ENCODE assay signal across 22 mouse cellular contexts in genomic region chr1:90313750-90314359, GRCm38 (mm10).
DNase-seq lines count a peak whose midpoint lies in the region; ATAC-seq and TF ChIP-seq lines count a peak whose summit lies in the region.
"Had no signal": no experiment of that assay in that cellular context is flagged by ENCODE, and none has a peak within 500 bp of the region (broad histone marks: within the 10 kb centered on the region; RNA-seq: fewer than 3 reads in every experiment).

No protein-coding gene starts in this region.

- 65% methylated on average over 12 of the region's 12 CpGs for WGBS in hindbrain, embryonic 12.5 days
- WGBS in hindbrain, embryonic 11.5 days: 82% methylated on average over 12 of the region's 12 CpGs
- WGBS in midbrain, embryonic 16.5 days: 64% methylated on average over 12 of the region's 12 CpGs
- whole genome bisulfite sequencing in midbrain, embryonic 10.5 days: 91% methylated on average over 12 of the region's 12 CpGs
- 61% methylated on average over 12 of the region's 12 CpGs for WGBS in hindbrain, postnatal 0 days

- peaks cover 2% of the 10 kb centered on the region; the same call in 1 of the 2 replicates for H3K27me3 ChIP-seq in hindbrain, embryonic 12.5 days
- 0 out of 2 replicates have a peak, but pooled peaks cover 2% of the 10 kb centered on the region for H3K27me3 ChIP-seq in hindbrain, embryonic 11.5 days (ENCODE audit: control insufficient read depth, insufficient read depth, low read length)
- H3K27me3 ChIP-seq in midbrain, embryonic 16.5 days (ENCODE audit: control insufficient read depth, insufficient read depth, low read depth, low read length): no peaks in the 10 kb centered on the region
- H3K27me3 ChIP-seq in midbrain, embryonic 10.5 days (ENCODE audit: low read depth, poor library complexity, severe bottlenecking): no peaks in the 10 kb centered on the region
- no peaks in the 10 kb centered on the region for H3K27me3 ChIP-seq in hindbrain, postnatal 0 days (ENCODE audit: insufficient read depth, low read length)
- H3K27me3 ChIP-seq: forebrain, embryonic 12.5 days; heart, embryonic 15.5 days had no signal

- H3K9me3 ChIP-seq in hindbrain, embryonic 12.5 days (replicated peaks): no peaks in the 10 kb centered on the region
- no peaks in the 10 kb centered on the region for H3K9me3 ChIP-seq in hindbrain, embryonic 11.5 days (ENCODE audit: control insufficient read depth, low read length)
- no peaks in the 10 kb centered on the region for H3K9me3 ChIP-seq in midbrain, embryonic 16.5 days (replicated peaks; ENCODE audit: control insufficient read depth, low read length, poor library complexity, severe bottlenecking)
- H3K9me3 ChIP-seq in midbrain, embryonic 10.5 days (replicated peaks): no peaks in the 10 kb centered on the region
- no peaks in the 10 kb centered on the region for H3K9me3 ChIP-seq in hindbrain, postnatal 0 days (ENCODE audit: low read length)
- H3K9me3 ChIP-seq: embryonic facial prominence, embryonic 13.5 days; forebrain, embryonic 12.5 days; heart, embryonic 15.5 days had no signal

- peaks cover 21% of the 10 kb centered on the region for H3K4me1 ChIP-seq in hindbrain, embryonic 12.5 days
- H3K4me1 ChIP-seq in hindbrain, embryonic 11.5 days (replicated peaks; ENCODE audit: control insufficient read depth, insufficient read depth, low read length): no peaks in the 10 kb centered on the region; the same call in 1 of the 2 replicates
- peaks cover 4% of the 10 kb centered on the region; the same call in 1 of the 2 replicates for H3K4me1 ChIP-seq in midbrain, embryonic 16.5 days (ENCODE audit: control insufficient read depth, insufficient read depth, low read length)
- peaks cover 13% of the 10 kb centered on the region for H3K4me1 ChIP-seq in midbrain, embryonic 10.5 days
- peaks cover 3% of the 10 kb centered on the region; the same call in 1 of the 2 replicates for H3K4me1 ChIP-seq in hindbrain, postnatal 0 days (ENCODE audit: insufficient read depth, low read length)
- H3K4me1 ChIP-seq: heart, embryonic 15.5 days had no signal

- H3K36me3 ChIP-seq in hindbrain, embryonic 12.5 days: no peaks in the 10 kb centered on the region
- H3K36me3 ChIP-seq in hindbrain, embryonic 11.5 days (ENCODE audit: control insufficient read depth, insufficient read depth, low read length): no peaks in the 10 kb centered on the region
- H3K36me3 ChIP-seq in midbrain, embryonic 16.5 days (ENCODE audit: control insufficient read depth, insufficient read depth, low read length): no peaks in the 10 kb centered on the region
- H3K36me3 ChIP-seq in midbrain, embryonic 10.5 days: no peaks in the 10 kb centered on the region
- H3K36me3 ChIP-seq in hindbrain, postnatal 0 days (ENCODE audit: insufficient read depth, low read length): no peaks in the 10 kb centered on the region
- H3K36me3 ChIP-seq: embryonic facial prominence, embryonic 13.5 days; forebrain, embryonic 12.5 days; G1E; heart, embryonic 15.5 days had no signal

- H3K4me2 ChIP-seq in hindbrain, embryonic 12.5 days (replicated peaks): no peak overlapping the region
- H3K4me2 ChIP-seq in hindbrain, embryonic 11.5 days (replicated peaks; ENCODE audit: low read depth, low read length): no peak overlapping the region
- H3K4me2 ChIP-seq in midbrain, embryonic 16.5 days (ENCODE audit: low read length): no peak overlapping the region
- H3K4me2 ChIP-seq in hindbrain, postnatal 0 days (ENCODE audit: low read depth, low read length): no peak overlapping the region
- H3K4me2 ChIP-seq: embryonic facial prominence, embryonic 13.5 days; forebrain, embryonic 12.5 days; heart, embryonic 11.5 days; heart, embryonic 15.5 days had no signal

- no peak overlapping the region for H3K4me3 ChIP-seq in hindbrain, embryonic 12.5 days
- no peak overlapping the region for H3K4me3 ChIP-seq in hindbrain, embryonic 11.5 days (ENCODE audit: low read depth, low read length)
- H3K4me3 ChIP-seq in midbrain, embryonic 16.5 days (ENCODE audit: low read depth, low read length): no peak overlapping the region
- H3K4me3 ChIP-seq in midbrain, embryonic 10.5 days: no peak overlapping the region
- no peak overlapping the region for H3K4me3 ChIP-seq in hindbrain, postnatal 0 days (ENCODE audit: low read length)
- H3K4me3 ChIP-seq: embryonic facial prominence, embryonic 13.5 days; forebrain, embryonic 12.5 days; heart, adult 2 months; heart, embryonic 15.5 days had no signal

- no peak overlapping the region for H3K9ac ChIP-seq in hindbrain, embryonic 12.5 days
- H3K9ac ChIP-seq in hindbrain, embryonic 11.5 days (ENCODE audit: low read depth, low read length): no peak overlapping the region
- H3K9ac ChIP-seq in midbrain, embryonic 16.5 days (ENCODE audit: low read depth, low read length): no peak overlapping the region
- no peak overlapping the region for H3K9ac ChIP-seq in hindbrain, postnatal 0 days (replicated peaks; ENCODE audit: low read length)
- H3K9ac ChIP-seq: embryonic facial prominence, embryonic 13.5 days; forebrain, embryonic 12.5 days; heart, embryonic 15.5 days had no signal

- no peak for DNase-seq in hindbrain, embryonic 11.5 days (ENCODE audit: low spot score)
- no peak for DNase-seq in midbrain, embryonic 10.5 days (ENCODE audit: low spot score)
- DNase-seq in hindbrain, postnatal 0 days (ENCODE audit: low spot score): peak; percentile 35
- no peak for DNase-seq in layer of hippocampus, postnatal 36 days
- DNase-seq in lung, postnatal 36 days: no peak
- DNase-seq: adrenal gland, postnatal 14 days; B cell, adult 2 months; cerebellum, adult 18-20 months; cerebellum, adult 9-11 months; cerebellum, postnatal 36 days; gastrocnemius, postnatal 10 days; heart, adult 2 months; heart, postnatal 14 days had no signal

- TF ChIP-seq CTCF in hindbrain, postnatal 0 days (IDR thresholded peaks at IDR 0.05; ENCODE audit: low read depth): no peak

- ATAC-seq in hindbrain, embryonic 12.5 days (ENCODE audit: low FRiP score): peak; percentile 34; the same call in 1 of the 2 replicates
- ATAC-seq in hindbrain, embryonic 11.5 days (ENCODE audit: low FRiP score): no peak
- ATAC-seq in midbrain, embryonic 16.5 days: peak; percentile 66; the same call in 1 of the 2 replicates
- peak; percentile 60; the same call in 1 of the 2 replicates for ATAC-seq in hindbrain, postnatal 0 days
- ATAC-seq: CD4-positive, CD25-positive, alpha-beta regulatory T cell, adult 4 months; forebrain, embryonic 16.5 days had no signal

- H3K27ac ChIP-seq in hindbrain, embryonic 12.5 days: peak overlapping the region; percentile 35; the same call in 1 of the 2 replicates
- no peak overlapping the region for H3K27ac ChIP-seq in hindbrain, embryonic 11.5 days (ENCODE audit: low read depth, low read length)
- H3K27ac ChIP-seq in midbrain, embryonic 16.5 days (ENCODE audit: low read length): no peak overlapping the region
- no peak overlapping the region for H3K27ac ChIP-seq in midbrain, embryonic 10.5 days (replicated peaks)
- 0 out of 2 replicates have a peak overlapping the region, but pooled peaks have one; percentile 5 for H3K27ac ChIP-seq in hindbrain, postnatal 0 days
- H3K27ac ChIP-seq: embryonic facial prominence, embryonic 13.5 days; forebrain, embryonic 12.5 days; heart, adult 2 months; heart, embryonic 15.5 days had no signal

Comparison
In these comparisons a context has a peak if more than half of its experiments do, and no peak if none do; other contexts are left out.
1. H3K27ac ChIP-seq: peak in hindbrain, embryonic 12.5 days (single experiment) and hindbrain, postnatal 0 days (single experiment); none in hindbrain, embryonic 11.5 days (single experiment), midbrain, embryonic 16.5 days (single experiment) and midbrain, embryonic 10.5 days (single experiment).